Mouse (Mus musculus) adrenal gland, adult 10 weeks (tissue): ENCODE measurements around the gene F10. TPM values are rescaled to one million over a fixed set of nuclear protein-coding genes. Genes with fewer than 3 reads are reported as not detected.

Source experiments
- polyA plus RNA-seq: library from polyadenylated mRNA; stranded (reverse); fragments of 350-450 nt; fragmentation: Illumina TruSeq; extraction: RNeasy Lipid Tissue Mini Kit (QIAGEN cat#74804); gene quantifications from one replicate; pipeline ENCODE4 v1.2.3, GENCODE M21; 2014; ENCODE audit warnings: low read depth, low replicate concordance

F10 gene
- not detected for polyA plus RNA-seq

GRCm38 (mm10) chr8:13037015-13037414 is at the start of gene F10:
F10 (plus strand) TSS chr8:13037308.

GRCm38 (mm10) chr8:13025487-13026224 is 11.5 kb upstream of the F10 start, which contains the start of gene F7:
F7 (plus strand) TSS chr8:13026034.

GRCm38 (mm10) chr8:13060441-13061150 is 23.5 kb downstream of the F10 start, which contains the start of gene Proz:
Proz (plus strand) TSS chr8:13060914.

DNA sequence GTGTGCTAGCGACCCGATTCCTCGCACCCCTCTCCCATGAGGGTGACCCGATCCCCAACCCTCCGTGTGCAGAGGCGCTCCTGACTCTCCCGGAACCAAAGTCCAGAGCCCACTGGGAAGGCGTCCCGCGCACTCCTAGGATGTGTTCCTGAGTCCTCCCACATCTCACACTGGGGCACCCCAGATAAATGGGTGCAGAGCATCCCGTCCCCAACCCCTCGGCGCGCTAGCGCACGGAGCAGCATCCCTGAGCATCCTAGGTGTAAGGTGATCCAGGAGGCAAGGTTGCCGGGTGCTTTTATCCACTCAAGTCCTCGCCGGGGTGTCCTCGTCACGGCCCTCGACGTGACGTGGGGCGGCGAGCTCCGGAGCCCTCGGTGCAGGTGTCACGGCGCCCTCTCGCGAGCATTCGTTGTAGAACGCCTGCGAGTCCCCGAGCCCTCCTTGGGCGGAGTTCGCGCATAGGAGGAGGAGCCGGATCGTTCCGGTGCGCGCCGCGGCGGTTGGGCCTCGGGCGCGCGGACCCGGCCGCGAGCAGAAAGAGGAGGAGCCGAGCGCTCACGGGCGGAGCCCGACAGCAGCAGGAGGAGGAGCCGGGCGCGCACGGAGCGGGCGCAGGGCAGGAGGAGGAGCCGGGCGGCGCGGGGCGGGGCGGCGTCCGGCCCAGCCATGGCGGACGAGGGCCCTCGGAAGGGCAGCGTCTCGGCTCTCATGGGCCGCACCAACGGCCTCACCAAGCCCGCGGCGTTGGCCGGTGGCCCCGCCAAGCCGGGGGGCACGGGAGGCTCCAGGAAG is 68.2 kb downstream of the F10 start, which contains the start of the genes Pcid2 and Cul4a:
Gene Pcid2 (minus strand): TSS at position 373 of the 795 bp plus-strand sequence.
Gene Cul4a (plus strand): TSS at position 535 of the 795 bp plus-strand sequence.

Other genes starting within 250 kb of the F10 start
- gene Mcf2l, start 163.5 kb upstream of the F10 start, polyA plus RNA-seq: 8.3 TPM
- not detected for gene F7, start 11.3 kb upstream of the F10 start, polyA plus RNA-seq
- not detected for gene Proz, start 23.6 kb downstream of the F10 start, polyA plus RNA-seq
- gene Pcid2, start 68.2 kb downstream of the F10 start, polyA plus RNA-seq: 15.9 TPM
- 242 TPM for gene Cul4a, start 68.3 kb downstream of the F10 start, polyA plus RNA-seq
- gene Lamp1, start 121.9 kb downstream of the F10 start, polyA plus RNA-seq: 580 TPM
- gene Grtp1, start 163.3 kb downstream of the F10 start, polyA plus RNA-seq: 7.3 TPM
- not detected for gene Adprhl1, start 216.9 kb downstream of the F10 start, polyA plus RNA-seq